Mouse (Mus musculus): ENCODE measurements at regions not wholly inside any gene's neighbourhood (a gene's known extent, or its start where the extent isn't known, plus 50 kb on each side); places are given as distances from the start of the nearest gene placed in this dataset.

DNA sequence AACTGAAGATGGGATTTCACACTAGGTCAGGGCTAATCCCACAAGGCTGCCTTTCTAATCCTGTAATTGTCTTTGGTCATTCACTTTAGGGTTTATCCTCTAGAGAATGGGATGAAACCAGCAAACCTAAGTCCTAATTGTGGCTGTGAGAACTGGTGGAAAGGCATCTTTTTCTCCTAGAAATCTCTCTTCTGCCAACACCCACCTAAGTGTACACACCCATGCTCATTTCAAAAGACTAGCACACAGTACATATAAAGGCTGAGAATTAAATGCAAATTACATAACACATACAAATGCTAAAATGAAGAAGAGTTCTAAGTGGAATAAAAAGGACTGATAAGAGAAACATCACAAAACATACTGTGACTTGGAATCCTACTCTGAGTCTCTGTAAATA, 579.5 kb downstream of the Eepd1 start:
- no peaks in the 10 kb centered on the region for H3K4me1 ChIP-seq (ENCODE audit: control insufficient read depth, insufficient read depth, low read length)

DNA sequence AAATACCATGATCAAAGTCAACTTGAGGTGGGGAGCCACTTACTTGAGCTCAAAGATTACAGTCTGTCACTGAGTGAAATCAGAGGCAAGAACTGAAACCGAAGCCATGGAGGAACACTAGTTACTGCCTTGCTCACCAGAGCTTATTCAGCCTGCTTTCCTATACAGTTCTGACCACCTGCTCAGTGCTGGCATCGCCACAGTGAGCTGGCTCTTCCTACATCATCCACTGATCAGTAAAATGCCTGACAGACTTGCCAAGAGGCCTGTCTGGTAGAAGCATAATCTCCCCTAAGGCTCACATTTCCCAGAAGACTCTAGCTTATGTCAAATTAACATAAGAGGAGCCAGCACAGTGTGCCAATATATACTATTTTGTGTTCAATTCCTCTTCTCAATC, 595.7 kb downstream of the Eepd1 start:
- no peak for DNase-seq (ENCODE audit: extremely low read depth, low read depth, low spot score)
- WGBS = 66% methylated on average over 2 of the region's 2 CpGs
- H3K4me1 ChIP-seq (ENCODE audit: control insufficient read depth, insufficient read depth, low read length) = no peaks in the 10 kb centered on the region
- H3K9ac ChIP-seq (ENCODE audit: low read depth, low read length) = no peak overlapping the region
- no peak overlapping the region for H3K4me3 ChIP-seq (ENCODE audit: insufficient read depth, low read depth, low read length)
- no peaks in the 10 kb centered on the region for H3K36me3 ChIP-seq (ENCODE audit: control insufficient read depth, insufficient read depth, low read length)
- H3K27me3 ChIP-seq (ENCODE audit: control insufficient read depth, insufficient read depth, low read length) = no peaks in the 10 kb centered on the region
- H3K27ac ChIP-seq (replicated peaks; ENCODE audit: insufficient read depth, low read depth, low read length) = no peak overlapping the region
- TF ChIP-seq POLR2A (IDR thresholded peaks at IDR 0.05; ENCODE audit: extremely low read depth, insufficient read depth, low read length) = no peak
- no peak for TF ChIP-seq CTCF (IDR thresholded peaks at IDR 0.05; ENCODE audit: low read depth, low read length)
- no peaks in the 10 kb centered on the region for H3K79me2 ChIP-seq (ENCODE audit: control insufficient read depth, insufficient read depth, low read length)

More for the DNA sequence above, 579.5 kb downstream of the Eepd1 start:
- TF ChIP-seq POLR2A (IDR thresholded peaks at IDR 0.05; ENCODE audit: extremely low read depth, insufficient read depth, low read length) (no peak), CTCF (IDR thresholded peaks at IDR 0.05; ENCODE audit: low read depth, low read length) (no peak)
- no peak overlapping the region for H3K27ac ChIP-seq (replicated peaks; ENCODE audit: insufficient read depth, low read depth, low read length)
- DNase-seq (ENCODE audit: extremely low read depth, low read depth, low spot score) = no peak
- H3K79me2 ChIP-seq (ENCODE audit: control insufficient read depth, insufficient read depth, low read length) = no peaks in the 10 kb centered on the region
- H3K36me3 ChIP-seq (ENCODE audit: control insufficient read depth, insufficient read depth, low read length) = no peaks in the 10 kb centered on the region
- no peak overlapping the region for H3K4me3 ChIP-seq (ENCODE audit: insufficient read depth, low read depth, low read length)
- H3K9ac ChIP-seq (ENCODE audit: low read depth, low read length) = no peak overlapping the region
- no peaks in the 10 kb centered on the region for H3K27me3 ChIP-seq (ENCODE audit: control insufficient read depth, insufficient read depth, low read length)

- peak; percentile 55 for DNase-seq (ENCODE audit: extremely low read depth, low read depth, low spot score)
- Histone ChIP-seq H3K79me2 (ENCODE audit: control insufficient read depth, insufficient read depth, low read length) (no peaks in the 10 kb centered on the region), H3K27me3 (ENCODE audit: control insufficient read depth, insufficient read depth, low read length) (no peaks in the 10 kb centered on the region), H3K9ac (ENCODE audit: low read depth, low read length) (no peak overlapping the region), H3K4me3 (ENCODE audit: insufficient read depth, low read depth, low read length) (no peak overlapping the region), H3K4me1 (ENCODE audit: control insufficient read depth, insufficient read depth, low read length) (peaks cover 1% of the 10 kb centered on the region; the same call in 1 of the 2 replicates), H3K36me3 (ENCODE audit: control insufficient read depth, insufficient read depth, low read length) (no peaks in the 10 kb centered on the region), H3K27ac (replicated peaks; ENCODE audit: insufficient read depth, low read depth, low read length) (no peak overlapping the region)
- TF ChIP-seq POLR2A (IDR thresholded peaks at IDR 0.05; ENCODE audit: extremely low read depth, insufficient read depth, low read length) = no peak
- TF ChIP-seq CTCF (IDR thresholded peaks at IDR 0.05; ENCODE audit: low read depth, low read length) = no peak
- 26% methylated on average over 2 of the region's 2 CpGs for WGBS
Measured at GRCm38 (mm10) chr9:26086524-26086923, 605.2 kb downstream of the Eepd1 start.

GRCm38 (mm10) chr9:26092061-26092687, 610.8 kb downstream of the Eepd1 start:
- Histone ChIP-seq H3K27ac (replicated peaks; ENCODE audit: insufficient read depth, low read depth, low read length) (no peak overlapping the region), H3K9ac (ENCODE audit: low read depth, low read length) (no peak overlapping the region), H3K4me1 (ENCODE audit: control insufficient read depth, insufficient read depth, low read length) (no peaks in the 10 kb centered on the region), H3K79me2 (ENCODE audit: control insufficient read depth, insufficient read depth, low read length) (no peaks in the 10 kb centered on the region), H3K27me3 (ENCODE audit: control insufficient read depth, insufficient read depth, low read length) (no peaks in the 10 kb centered on the region), H3K4me3 (ENCODE audit: insufficient read depth, low read depth, low read length) (no peak overlapping the region), H3K36me3 (ENCODE audit: control insufficient read depth, insufficient read depth, low read length) (no peaks in the 10 kb centered on the region)
- WGBS = 83% methylated on average over 10 of the region's 10 CpGs
- TF ChIP-seq CTCF (IDR thresholded peaks at IDR 0.05; ENCODE audit: low read depth, low read length) (no peak), POLR2A (IDR thresholded peaks at IDR 0.05; ENCODE audit: extremely low read depth, insufficient read depth, low read length) (no peak)
- no peak for DNase-seq (ENCODE audit: extremely low read depth, low read depth, low spot score)

GRCm38 (mm10) chr9:26104136-26104535, 622.8 kb downstream of the Eepd1 start:
- TF ChIP-seq POLR2A (IDR thresholded peaks at IDR 0.05; ENCODE audit: extremely low read depth, insufficient read depth, low read length) (no peak), CTCF (IDR thresholded peaks at IDR 0.05; ENCODE audit: low read depth, low read length) (no peak)
- no peaks in the 10 kb centered on the region for H3K36me3 ChIP-seq (ENCODE audit: control insufficient read depth, insufficient read depth, low read length)

DNA sequence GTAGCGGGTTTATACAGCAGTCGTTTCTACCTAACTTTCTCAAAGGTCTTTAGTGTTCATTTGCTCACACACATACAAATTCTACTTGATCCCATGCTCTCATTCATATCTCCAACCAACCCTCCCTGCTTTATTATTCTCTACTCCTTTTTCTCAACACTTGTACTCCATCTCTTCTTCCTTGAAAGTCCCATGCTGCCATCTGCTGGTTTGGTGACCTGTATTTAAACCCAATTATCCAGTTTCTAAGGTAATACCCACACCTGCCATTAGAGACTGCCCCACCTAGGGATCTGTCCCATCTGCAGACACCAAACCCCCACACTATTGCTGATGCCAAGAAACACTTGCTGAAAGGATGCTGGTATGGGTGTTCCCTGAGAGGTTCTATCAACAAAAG, 611.5 kb upstream of the B3gat1 start:
- no peaks in the 10 kb centered on the region for H3K36me3 ChIP-seq (ENCODE audit: control insufficient read depth, insufficient read depth, low read length)
- H3K27ac ChIP-seq (replicated peaks; ENCODE audit: insufficient read depth, low read depth, low read length) = no peak overlapping the region
- peak; percentile 24 for DNase-seq (ENCODE audit: extremely low read depth, low read depth, low spot score)
- TF ChIP-seq POLR2A (IDR thresholded peaks at IDR 0.05; ENCODE audit: extremely low read depth, insufficient read depth, low read length) = no peak
- TF ChIP-seq CTCF (IDR thresholded peaks at IDR 0.05; ENCODE audit: low read depth, low read length) = no peak
- H3K27me3 ChIP-seq (ENCODE audit: control insufficient read depth, insufficient read depth, low read length) = no peaks in the 10 kb centered on the region
- no peaks in the 10 kb centered on the region for H3K4me1 ChIP-seq (ENCODE audit: control insufficient read depth, insufficient read depth, low read length)
- H3K9ac ChIP-seq (ENCODE audit: low read depth, low read length) = no peak overlapping the region
- no peaks in the 10 kb centered on the region for H3K79me2 ChIP-seq (ENCODE audit: control insufficient read depth, insufficient read depth, low read length)
- no peak overlapping the region for H3K4me3 ChIP-seq (ENCODE audit: insufficient read depth, low read depth, low read length)
- WGBS = 89% methylated on average over 2 of the region's 2 CpGs

More at GRCm38 (mm10) chr9:26104136-26104535, 622.8 kb downstream of the Eepd1 start:
- Histone ChIP-seq H3K9ac (ENCODE audit: low read depth, low read length) (no peak overlapping the region), H3K4me1 (ENCODE audit: control insufficient read depth, insufficient read depth, low read length) (no peaks in the 10 kb centered on the region), H3K4me3 (ENCODE audit: insufficient read depth, low read depth, low read length) (no peak overlapping the region), H3K27me3 (ENCODE audit: control insufficient read depth, insufficient read depth, low read length) (no peaks in the 10 kb centered on the region), H3K79me2 (ENCODE audit: control insufficient read depth, insufficient read depth, low read length) (no peaks in the 10 kb centered on the region), H3K27ac (replicated peaks; ENCODE audit: insufficient read depth, low read depth, low read length) (no peak overlapping the region)
- WGBS = 56% methylated on average over 4 of the region's 4 CpGs
- no peak for DNase-seq (ENCODE audit: extremely low read depth, low read depth, low spot score)
